Comparison of ENCODE assay signal across 8 mouse cellular contexts in the genomic region with DNA sequence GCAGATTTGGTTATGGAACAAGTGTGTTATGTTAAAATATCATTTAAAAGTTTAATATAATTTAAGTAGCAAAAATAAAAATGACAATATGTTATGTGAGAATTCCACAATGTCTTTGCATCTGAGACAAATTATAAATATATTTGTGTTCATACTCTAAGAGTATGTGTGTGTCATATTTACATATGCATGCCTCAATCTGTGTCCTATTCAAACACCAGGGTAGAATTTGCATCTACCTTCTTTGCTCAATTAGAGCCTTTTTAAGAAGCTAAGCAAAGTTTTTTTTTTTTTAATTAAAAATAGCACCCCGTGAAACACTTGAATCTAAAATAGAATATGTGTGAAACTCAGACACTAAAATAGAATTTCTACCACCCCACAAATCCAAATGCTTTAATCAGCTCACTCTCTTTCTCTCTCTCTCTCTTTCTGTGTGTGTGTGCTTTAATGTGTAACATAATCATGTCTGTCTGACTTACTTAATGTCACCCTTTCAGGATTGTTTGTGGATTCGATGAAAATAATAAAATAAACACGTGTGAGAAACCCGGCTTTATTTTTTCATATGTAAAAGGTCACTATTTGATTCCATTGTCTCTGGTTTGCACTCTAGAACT.
"Had no signal": no experiment of that assay in that cellular context is flagged by ENCODE, and none has a peak within 500 bp of the region (broad histone marks: within the 10 kb centered on the region; RNA-seq: fewer than 3 reads in every experiment).

No protein-coding gene starts in this region.

- H3K9me3 ChIP-seq: midbrain, embryonic 12.5 days; neural tube, embryonic 13.5 days; neural tube, embryonic 15.5 days had no signal

- H3K27me3 ChIP-seq: midbrain, embryonic 12.5 days; neural tube, embryonic 13.5 days; neural tube, embryonic 15.5 days had no signal

- H3K4me3 ChIP-seq: midbrain, embryonic 12.5 days; myocyte; neural tube, embryonic 13.5 days; neural tube, embryonic 15.5 days had no signal

- H3K27ac ChIP-seq: midbrain, embryonic 12.5 days; neural tube, embryonic 13.5 days; neural tube, embryonic 15.5 days had no signal

- H3K4me2 ChIP-seq: lung, embryonic 14.5 days; midbrain, embryonic 12.5 days; neural tube, embryonic 13.5 days; neural tube, embryonic 15.5 days had no signal

- H3K4me1 ChIP-seq: midbrain, embryonic 12.5 days; neural tube, embryonic 13.5 days; neural tube, embryonic 15.5 days had no signal

- DNase-seq: lung, adult 18-20 months; spleen, adult 18-20 months had no signal

- H3K9ac ChIP-seq: lung, embryonic 14.5 days; midbrain, embryonic 12.5 days; neural tube, embryonic 13.5 days; neural tube, embryonic 15.5 days had no signal

- H3K36me3 ChIP-seq: midbrain, embryonic 12.5 days; neural tube, embryonic 13.5 days; neural tube, embryonic 15.5 days had no signal

- ATAC-seq: midbrain, embryonic 16.5 days had no signal
